In the genomic region with DNA sequence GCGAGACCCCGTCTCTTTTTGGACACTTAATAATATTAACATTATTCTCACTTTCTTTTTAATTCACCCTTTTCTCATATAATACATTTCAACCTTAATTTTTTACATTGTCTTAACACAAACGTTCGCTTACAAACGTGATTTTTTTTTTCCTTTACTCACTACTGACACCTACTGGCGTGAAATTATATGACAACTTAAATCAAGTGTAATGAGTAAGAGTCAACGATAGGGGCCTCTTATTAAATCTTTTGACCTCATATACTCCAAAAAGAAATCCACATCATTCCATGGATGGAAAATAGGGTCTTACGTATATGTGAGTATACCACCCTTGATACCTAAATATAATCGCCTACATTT, we compare ENCODE assay signal across 1 mouse cellular context.
TF ChIP-seq lines count a peak whose summit lies in the region.

No protein-coding gene starts in this region.

TF ChIP-seq in ES-E14, 5 proteins besides CTCF, POLR2A, EP300 and RAD21:
- TF ChIP-seq ZNF384 (IDR thresholded peaks at IDR 0.05; ENCODE audit: low read depth, low read length): peak; percentile 67; the same call in 1 of the 2 replicates
- no peak for TF ChIP-seq ZC3H11A (IDR thresholded peaks at IDR 0.05; ENCODE audit: borderline replicate concordance, low read depth, low read length)
